Mouse (Mus musculus) c-Kit-positive CD71-positive TER-119-positive erythroid progenitor cells, embryonic 14.5 days (primary cell): ENCODE data around the gene 1700012B07Rik.

Source experiments
- DNase-seq: peaks from one replicate; pipeline ENCODE4 v3.0.0-alpha.2; 2013; ENCODE audit warnings: low spot score

1700012B07Rik gene

DNA sequence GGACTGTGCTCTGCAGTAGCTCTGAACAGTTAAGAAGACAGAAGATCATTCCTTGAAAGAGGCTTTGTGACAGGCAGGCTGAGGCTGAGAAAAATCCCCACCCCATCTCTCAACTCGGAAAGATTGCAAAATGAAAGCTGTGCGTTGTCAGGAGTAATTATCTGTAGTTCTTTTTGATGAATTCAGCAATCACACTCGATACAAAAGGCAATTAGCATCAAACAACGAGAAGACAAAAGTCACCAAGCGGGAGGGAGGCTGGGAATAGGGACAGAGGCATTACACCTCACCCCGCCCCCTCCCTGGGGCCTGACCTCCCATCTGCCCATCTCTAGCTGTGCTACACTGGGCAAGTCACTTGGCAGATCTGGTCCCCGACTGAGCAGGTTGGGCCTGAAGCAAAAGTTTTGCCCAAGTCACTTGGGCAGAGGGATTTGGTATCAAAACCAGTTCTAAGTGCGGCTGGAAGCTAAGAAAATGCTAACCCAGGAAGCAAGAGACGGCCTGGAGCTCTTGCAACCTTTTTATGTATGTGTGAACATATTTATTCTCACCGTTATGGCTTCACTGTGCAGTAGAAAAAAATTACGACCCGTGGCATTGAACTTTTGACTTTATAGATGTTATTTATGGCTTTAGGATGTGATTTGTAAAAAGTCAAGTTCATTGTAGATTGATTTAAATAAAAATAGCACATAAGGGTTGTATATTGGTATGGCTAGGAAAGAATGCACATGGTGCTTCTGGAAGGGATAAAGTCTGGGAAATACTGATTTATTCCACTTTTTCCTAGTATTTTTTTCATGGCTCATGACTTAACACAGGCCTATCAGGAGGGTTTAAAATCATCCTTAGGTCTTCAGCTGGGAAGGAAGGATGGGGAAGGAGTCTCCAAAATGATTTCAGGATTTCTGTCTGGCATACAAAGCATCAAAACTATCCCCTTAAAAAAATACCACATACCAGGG, 75.9 kb downstream of the 1700012B07Rik start:
- DNase-seq = no peak

DNA sequence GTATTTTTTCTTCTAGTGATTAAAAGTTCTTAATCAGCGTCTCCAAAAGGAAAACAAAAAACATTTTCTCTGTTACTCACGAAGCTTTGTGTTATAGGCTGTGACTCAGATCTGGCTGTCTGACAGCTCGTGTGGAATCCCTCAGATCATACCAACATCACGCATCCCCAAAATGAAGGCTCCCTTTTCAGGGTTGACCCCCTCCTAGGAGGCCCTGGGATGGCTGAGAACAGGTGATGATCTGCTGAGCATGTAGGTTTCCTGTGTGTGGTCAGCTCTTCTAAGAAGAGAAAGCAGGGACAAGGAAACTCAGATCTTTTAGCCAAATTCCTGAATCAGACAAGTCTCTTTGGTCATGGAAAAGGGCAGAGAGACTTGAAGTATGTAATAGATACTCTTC, 82.6 kb downstream of the 1700012B07Rik start:
- DNase-seq = no peak

DNA sequence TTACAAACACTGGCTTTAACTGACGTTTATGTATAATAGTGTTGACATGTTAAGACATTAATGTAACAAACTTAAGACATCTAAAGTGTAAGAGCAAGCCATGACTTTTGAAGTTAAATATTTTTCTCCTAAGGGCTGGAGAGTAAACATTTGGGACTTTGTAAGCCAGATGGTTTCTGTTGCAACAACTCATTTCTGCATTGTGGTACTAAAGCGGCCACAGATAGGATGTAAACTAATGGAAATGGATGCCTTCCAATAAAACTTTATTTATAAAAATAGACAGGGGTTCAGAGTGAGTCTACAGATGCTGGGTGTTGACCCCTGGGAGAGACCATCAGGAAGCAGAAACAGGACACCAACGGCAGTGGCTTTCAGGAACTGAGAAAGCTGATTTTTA, 89.9 kb downstream of the 1700012B07Rik start:
- no peak for DNase-seq
